Mouse (Mus musculus) midbrain, embryonic 11.5 days (tissue): Measurements from ENCODE around the gene Me3. TPM values are rescaled to one million over a fixed set of nuclear protein-coding genes. Genes with fewer than 3 reads are reported as not detected.
"Not testable (repeated sequence)": the region's sequence is repeated elsewhere in the genome, so short reads cannot be mapped to it uniquely, and the experiment has no call there.

ENCODE experiments used
- ATAC-seq: fragments of 200-750 bp; cut with Nextera tagmentation; 2 replicates; pipeline ENCODE4 v1.8.0; 2017; ENCODE audit warnings: moderate TSS enrichment, moderate library complexity; ENCODE audit not compliant: low FRiP score
- DNase-seq: peaks from one replicate; pipeline ENCODE4 v3.0.0; 2015; ENCODE audit warnings: low spot score; ENCODE audit errors: missing footprints
- H3K27ac ChIP-seq: fragments of 300-500 bp; sonication (generic); 2 replicates; pipeline ENCODE4 v1.5.1; 2014; ENCODE audit warnings: low read depth, low read length
- H3K27me3 ChIP-seq: fragments of 300-500 bp; sonication (generic); 2 replicates; pipeline ENCODE4 v1.6.1; 2014; ENCODE audit warnings: mild to moderate bottlenecking, low read length, moderate library complexity, mixed read lengths; ENCODE audit not compliant: control insufficient read depth, insufficient read depth
- H3K36me3 ChIP-seq: fragments of 300-500 bp; sonication (generic); 2 replicates; pipeline ENCODE4 v1.6.1; 2014; ENCODE audit warnings: mild to moderate bottlenecking, low read length, moderate library complexity, mixed read lengths; ENCODE audit not compliant: control insufficient read depth, insufficient read depth
- H3K4me1 ChIP-seq: fragments of 300-500 bp; sonication (generic); 2 replicates; pipeline ENCODE4 v1.6.1; 2014; ENCODE audit warnings: low read length; ENCODE audit not compliant: control insufficient read depth, insufficient read depth
- H3K4me2 ChIP-seq: fragments of 300-500 bp; sonication (generic); 2 replicates; pipeline ENCODE4 v1.6.1; 2014; ENCODE audit warnings: mild to moderate bottlenecking, moderate library complexity
- H3K4me3 ChIP-seq: fragments of 300-500 bp; sonication (generic); 2 replicates; pipeline ENCODE4 v1.5.1; 2014; ENCODE audit warnings: low read depth, low read length
- H3K9ac ChIP-seq: fragments of 300-500 bp; sonication (generic); 2 replicates; pipeline ENCODE4 v1.6.1; 2014; ENCODE audit warnings: low read length
- H3K9me3 ChIP-seq: fragments of 300-500 bp; sonication (generic); 2 replicates; pipeline ENCODE4 v1.6.1; 2016; ENCODE audit warnings: low read length; ENCODE audit not compliant: control insufficient read depth
- WGBS: fragments of 180-500 bp; shearing (Covaris S2); extraction: QIAGEN DNeasy Blood & Tissue Kit; methylation state at CpG from one replicate; pipeline ENCODE4 v1.1.7; 2014; 5-methylcytosine and 5-hydroxymethylcytosine counted together
- polyA plus RNA-seq: library from polyadenylated mRNA; unstranded; fragments of >200 nt; fragmentation: Nextera tagmentation; extraction: Ambion mirVana; gene quantifications from 2 replicates; pipeline ENCODE4 v1.2.1, GENCODE M21; 2014

Gene Me3
- polyA plus RNA-seq, 1 experiment from 2014 or later: 0.86 TPM

- not testable (repeated sequence) for H3K4me3 ChIP-seq, H3K27ac ChIP-seq, H3K4me1 ChIP-seq, H3K36me3 ChIP-seq, H3K27me3 ChIP-seq, H3K9ac ChIP-seq, H3K9me3 ChIP-seq, ATAC-seq, H3K4me2 ChIP-seq, DNase-seq
- WGBS: 94% methylated on average over 2 of the region's 2 CpGs
These were observed 98.9 kb downstream of the Me3 start for GRCm38 (mm10) chr7:89731115-89731514.

GRCm38 (mm10) chr7:89748415-89748814, 116.2 kb downstream of the Me3 start:
- 86% methylated on average over 7 of the region's 7 CpGs for WGBS
- no peaks in the 10 kb centered on the region for H3K9me3 ChIP-seq
- no peak overlapping the region for H3K4me2 ChIP-seq
- H3K27me3 ChIP-seq: no peaks in the 10 kb centered on the region
- no peak overlapping the region for H3K9ac ChIP-seq
- H3K36me3 ChIP-seq: no peaks in the 10 kb centered on the region
- no peak overlapping the region for H3K4me3 ChIP-seq
- no peak for ATAC-seq
- no peak overlapping the region for H3K27ac ChIP-seq
- no peak for DNase-seq
- H3K4me1 ChIP-seq: no peaks in the 10 kb centered on the region

DNA sequence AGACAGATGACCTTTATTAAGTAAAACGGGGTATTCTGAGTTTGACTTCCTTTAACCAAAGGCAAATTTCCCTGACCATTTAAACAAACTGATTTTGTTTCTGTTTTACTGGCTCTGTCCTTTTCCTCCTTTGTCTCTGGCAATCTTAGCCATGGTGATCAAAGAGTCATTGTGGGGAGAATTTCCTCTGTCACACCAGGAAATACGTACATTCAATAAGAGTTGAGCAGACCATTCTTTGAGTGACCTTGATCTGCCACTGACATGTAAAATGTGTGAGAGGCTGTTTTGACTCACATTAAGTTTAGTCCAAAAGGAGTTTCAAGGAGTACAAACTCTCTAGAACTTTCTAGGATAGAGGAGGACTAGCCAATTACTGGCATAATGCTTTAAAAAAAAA, 117.0 kb downstream of the Me3 start:
- H3K9me3 ChIP-seq: no peaks in the 10 kb centered on the region
- H3K36me3 ChIP-seq: no peaks in the 10 kb centered on the region
- no peak overlapping the region for H3K9ac ChIP-seq
- H3K4me3 ChIP-seq: no peak overlapping the region
- no peaks in the 10 kb centered on the region for H3K27me3 ChIP-seq
- ATAC-seq (no peak), DNase-seq (no peak)
- H3K27ac ChIP-seq: no peak overlapping the region
- H3K4me1 ChIP-seq: no peaks in the 10 kb centered on the region
- no peak overlapping the region for H3K4me2 ChIP-seq
- WGBS: 44% methylated on average over 2 of the region's 2 CpGs

- no peak overlapping the region for H3K27ac ChIP-seq
- peaks cover 8% of the 10 kb centered on the region for H3K4me1 ChIP-seq
- 19% methylated on average over 5 of the region's 5 CpGs for WGBS
- peak; percentile 91 for ATAC-seq
- no peaks in the 10 kb centered on the region for H3K27me3 ChIP-seq
- no peak overlapping the region for H3K4me2 ChIP-seq
- peak; percentile 91 for DNase-seq
- no peak overlapping the region for H3K4me3 ChIP-seq
- H3K9me3 ChIP-seq: no peaks in the 10 kb centered on the region
- no peak overlapping the region; the same call in 1 of the 2 replicates for H3K9ac ChIP-seq
- no peaks in the 10 kb centered on the region for H3K36me3 ChIP-seq
These were observed 134.7 kb downstream of the Me3 start for GRCm38 (mm10) chr7:89766678-89767508.

- H3K27me3 ChIP-seq: no peaks in the 10 kb centered on the region
- no peaks in the 10 kb centered on the region for H3K9me3 ChIP-seq
- no peak overlapping the region for H3K9ac ChIP-seq
- H3K4me3 ChIP-seq: no peak overlapping the region
- peak; percentile 85 for DNase-seq
- no peaks in the 10 kb centered on the region for H3K36me3 ChIP-seq
- H3K4me1 ChIP-seq: peaks cover 8% of the 10 kb centered on the region
- WGBS: 40% methylated on average over 9 of the region's 9 CpGs
- no peak for ATAC-seq
- H3K27ac ChIP-seq: no peak overlapping the region
- H3K4me2 ChIP-seq: no peak overlapping the region
These were observed 137.1 kb downstream of the Me3 start for GRCm38 (mm10) chr7:89769106-89769896.

DNA sequence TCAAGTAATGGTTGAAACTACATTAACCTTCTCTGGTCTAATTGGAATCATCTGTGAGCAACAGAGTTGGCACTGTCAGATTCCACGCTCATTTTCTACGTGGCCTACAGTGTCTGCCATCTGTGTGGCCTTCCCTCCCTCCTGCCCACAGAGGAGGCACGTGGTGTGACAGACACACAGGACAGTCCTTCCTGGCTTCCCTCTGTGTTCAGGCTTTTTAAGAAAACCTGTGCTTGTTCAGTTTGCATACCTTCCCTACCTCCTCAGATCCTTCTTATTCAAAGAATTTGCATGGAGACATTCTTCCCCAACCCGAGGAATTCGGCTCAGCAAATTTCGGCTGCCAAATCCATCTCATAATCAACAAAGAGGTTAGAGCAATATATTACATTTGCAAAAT, 137.8 kb downstream of the Me3 start:
- peaks cover 8% of the 10 kb centered on the region for H3K4me1 ChIP-seq

GRCm38 (mm10) chr7:89772906-89773305, 140.7 kb downstream of the Me3 start:
- no peaks in the 10 kb centered on the region for H3K9me3 ChIP-seq
- ATAC-seq: no peak
- no peaks in the 10 kb centered on the region for H3K36me3 ChIP-seq
- no peaks in the 10 kb centered on the region for H3K27me3 ChIP-seq
- no peak overlapping the region for H3K27ac ChIP-seq
- DNase-seq: no peak
- H3K4me1 ChIP-seq: no peaks in the 10 kb centered on the region; the same call in 1 of the 2 replicates
- H3K4me3 ChIP-seq: no peak overlapping the region
- H3K9ac ChIP-seq: no peak overlapping the region
- 85% methylated on average over 5 of the region's 5 CpGs for WGBS
- no peak overlapping the region for H3K4me2 ChIP-seq

More for the DNA sequence above, 137.8 kb downstream of the Me3 start:
- no peak overlapping the region for H3K9ac ChIP-seq
- H3K36me3 ChIP-seq: no peaks in the 10 kb centered on the region
- DNase-seq (peak; percentile 84), ATAC-seq (no peak)
- H3K4me3 ChIP-seq: no peak overlapping the region
- 55% methylated on average over 6 of the region's 6 CpGs for WGBS
- no peak overlapping the region for H3K4me2 ChIP-seq
- no peaks in the 10 kb centered on the region for H3K27me3 ChIP-seq
- no peak overlapping the region for H3K27ac ChIP-seq
- H3K9me3 ChIP-seq: no peaks in the 10 kb centered on the region

DNA sequence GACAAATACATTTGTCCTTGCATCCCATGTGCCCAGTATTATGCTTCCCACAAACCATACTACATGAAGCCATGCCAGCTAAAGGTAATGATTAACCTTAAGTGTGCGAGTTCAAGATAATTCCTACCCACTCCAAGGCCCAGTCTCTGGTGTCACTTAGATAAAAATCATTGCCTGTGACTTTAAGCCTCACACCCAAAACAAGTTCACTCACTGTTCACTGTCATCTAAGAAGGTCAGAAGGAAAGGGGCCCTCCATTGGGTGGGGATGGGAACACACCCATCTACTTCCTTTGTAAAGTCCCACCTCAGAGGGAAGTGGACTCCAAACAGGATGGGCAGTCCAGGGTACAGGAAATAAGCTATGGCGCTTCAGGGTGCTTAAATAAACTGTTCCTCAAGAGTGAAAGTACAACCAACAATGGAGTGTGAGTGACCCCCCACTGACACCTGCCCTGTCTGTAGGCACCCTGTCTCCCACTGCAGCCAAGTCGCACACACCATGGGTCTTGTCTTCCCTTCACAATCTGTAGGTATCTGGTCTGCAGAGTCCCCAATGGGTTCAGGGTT, 141.2 kb downstream of the Me3 start:
- no peak for ATAC-seq
- no peaks in the 10 kb centered on the region for H3K27me3 ChIP-seq
- DNase-seq: no peak
- no peak overlapping the region for H3K4me2 ChIP-seq
- no peaks in the 10 kb centered on the region for H3K9me3 ChIP-seq
- H3K9ac ChIP-seq: no peak overlapping the region
- H3K27ac ChIP-seq: no peak overlapping the region
- 60% methylated on average over 3 of the region's 3 CpGs for WGBS
- no peaks in the 10 kb centered on the region; the same call in 1 of the 2 replicates for H3K4me1 ChIP-seq
- no peaks in the 10 kb centered on the region for H3K36me3 ChIP-seq
- H3K4me3 ChIP-seq: no peak overlapping the region

- DNase-seq (no peak), ATAC-seq (no peak)
- no peak overlapping the region for H3K9ac ChIP-seq
- H3K4me2 ChIP-seq: no peak overlapping the region
- no peaks in the 10 kb centered on the region for H3K36me3 ChIP-seq
- H3K4me1 ChIP-seq: no peaks in the 10 kb centered on the region; the same call in 1 of the 2 replicates
- H3K4me3 ChIP-seq: no peak overlapping the region
- H3K27ac ChIP-seq: no peak overlapping the region
- WGBS: 12% methylated on average over 2 of the region's 2 CpGs
- no peaks in the 10 kb centered on the region for H3K9me3 ChIP-seq
- no peaks in the 10 kb centered on the region for H3K27me3 ChIP-seq
These were observed 141.7 kb downstream of the Me3 start for GRCm38 (mm10) chr7:89773926-89774325.
